Mouse (Mus musculus): ENCODE data around the gene Fam129c.

DNA sequence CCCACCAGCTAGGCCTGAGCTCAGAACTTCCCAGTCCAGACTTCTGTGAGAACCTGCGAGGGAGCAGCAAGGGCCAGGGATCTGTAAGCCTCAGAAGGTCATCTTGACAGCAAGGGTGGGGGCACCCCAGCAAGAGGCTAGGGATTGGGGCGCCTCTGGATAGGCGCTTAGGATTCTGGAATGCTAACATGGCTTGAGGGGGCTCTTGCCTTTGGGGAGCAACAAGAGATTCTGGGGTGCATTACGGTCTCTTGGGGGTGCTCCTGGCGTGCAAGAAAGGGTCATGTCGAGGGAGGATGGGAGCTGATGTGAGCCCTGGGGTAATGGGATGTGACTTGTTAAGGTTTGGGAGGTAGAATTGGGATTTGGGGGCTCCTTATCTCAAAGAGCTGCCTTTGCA is 28.5 kb upstream of the Fam129c start:
- TF ChIP-seq CTCF (IDR thresholded peaks at IDR 0.05; ENCODE audit: low read depth) (no peak), EP300 (IDR thresholded peaks at IDR 0.05; ENCODE audit: low read depth) (no peak)
